Mouse (Mus musculus): ENCODE results near the gene Slc39a5.

GRCm38 (mm10) chr10:128413076-128413475 lies 12.0 kb upstream of the Slc39a5 start:
- TF ChIP-seq CTCF (conservative IDR thresholded peaks at IDR 0.05; ENCODE audit: insufficient read depth, insufficient read length, low read depth, low read length) (no peak), POLR2A (IDR thresholded peaks at IDR 0.05; ENCODE audit: low read depth, low read length) (no peak)
